Mouse (Mus musculus) right cerebral cortex, postnatal 36 days (tissue): ENCODE measurements at regions not wholly inside any gene's neighbourhood (a gene's known extent, or its start where the extent isn't known, plus 50 kb on each side); places are given as distances from the start of the nearest gene placed in this dataset.

Experiments
- DNase-seq, 2 experiments: peaks; one replicate each; pipeline ENCODE4 v3.0.0; 2022; ENCODE audit warnings: low spot score in 2 of 2, mixed read lengths in 1 of 2

- no peak for DNase-seq
Observed at GRCm38 (mm10) chr10:111077632-111078031, 67.7 kb upstream of the Zdhhc17 start.

GRCm38 (mm10) chr10:111073851-111074430 lies 64.0 kb upstream of the Zdhhc17 start:
- DNase-seq = no peak

GRCm38 (mm10) chr10:111073262-111073661 lies 63.3 kb upstream of the Zdhhc17 start:
- no peak for DNase-seq

GRCm38 (mm10) chr10:111072554-111072909 lies 62.6 kb upstream of the Zdhhc17 start:
- no peak for DNase-seq

- no peak for DNase-seq
Observed at GRCm38 (mm10) chr10:111071805-111072553, 62.0 kb upstream of the Zdhhc17 start.

GRCm38 (mm10) chr10:111066146-111066545 lies 56.2 kb upstream of the Zdhhc17 start:
- DNase-seq = no peak

GRCm38 (mm10) chr10:111060626-111061025 lies 50.7 kb upstream of the Zdhhc17 start:
- no peak for DNase-seq
